Mouse (Mus musculus) kidney, adult 2 months (tissue): ENCODE results near the gene Mcfd2. TPM values are rescaled to one million over a fixed set of nuclear protein-coding genes. Genes with fewer than 3 reads are reported as not detected.

Source experiments
- DNase-seq: peaks from one replicate; pipeline ENCODE4 v3.0.0; 2021
- H3K27ac ChIP-seq: fragments of 200-500 bp; 2 replicates; pipeline ENCODE4 v1.5.1; 2012; ENCODE audit warnings: low read depth, low read length, control low read depth, inconsistent platforms; ENCODE audit not compliant: insufficient read depth
- H3K27me3 ChIP-seq: fragments of 200-500 bp; replicated peaks from 2 replicates; pipeline ENCODE4 v1.6.1; 2012; ENCODE audit warnings: mild to moderate bottlenecking, moderate library complexity, low read length, inconsistent platforms; ENCODE audit not compliant: control insufficient read depth, insufficient read depth
- H3K36me3 ChIP-seq: fragments of 200-500 bp; 2 replicates; pipeline ENCODE4 v1.6.1; 2012; ENCODE audit warnings: mild to moderate bottlenecking, moderate library complexity, low read length, inconsistent platforms; ENCODE audit not compliant: control insufficient read depth, insufficient read depth
- H3K4me1 ChIP-seq: fragments of 200-500 bp; 2 replicates; pipeline ENCODE4 v1.6.1; 2011; ENCODE audit warnings: low read length; ENCODE audit not compliant: control insufficient read depth, insufficient read depth
- H3K4me3 ChIP-seq: fragments of 200-500 bp; 2 replicates; pipeline ENCODE4 v1.5.1; 2011; ENCODE audit warnings: mild to moderate bottlenecking, low read depth, low read length, control low read depth; ENCODE audit not compliant: insufficient read depth
- CTCF ChIP-seq: fragments of 200-500 bp; conservative IDR thresholded peaks from 2 replicates; pipeline ENCODE4 v1.5.1; 2011; ENCODE audit warnings: low read depth, mild to moderate bottlenecking, control low read depth, low read length, moderate library complexity, mixed read lengths; ENCODE audit not compliant: insufficient read depth, insufficient read length
- POLR2A ChIP-seq: fragments of 200-500 bp; IDR thresholded peaks from one replicate; pipeline ENCODE4 v1.6.1; 2011; ENCODE audit warnings: low read depth, low read length, control low read depth
- WGBS: fragments of 180-500 bp; shearing (Covaris S2); methylation state at CpG from one replicate; pipeline ENCODE4 v1.1.7; 2018; 5-methylcytosine and 5-hydroxymethylcytosine counted together
- polyA plus RNA-seq: library from polyadenylated mRNA; depleted of rRNA; stranded (reverse); fragments of >200 nt; gene quantifications from 2 replicates; pipeline ENCODE4 v1.2.3, GENCODE M21; 2012

Gene Mcfd2
- polyA plus RNA-seq, 1 experiment, result 159 TPM

DNA sequence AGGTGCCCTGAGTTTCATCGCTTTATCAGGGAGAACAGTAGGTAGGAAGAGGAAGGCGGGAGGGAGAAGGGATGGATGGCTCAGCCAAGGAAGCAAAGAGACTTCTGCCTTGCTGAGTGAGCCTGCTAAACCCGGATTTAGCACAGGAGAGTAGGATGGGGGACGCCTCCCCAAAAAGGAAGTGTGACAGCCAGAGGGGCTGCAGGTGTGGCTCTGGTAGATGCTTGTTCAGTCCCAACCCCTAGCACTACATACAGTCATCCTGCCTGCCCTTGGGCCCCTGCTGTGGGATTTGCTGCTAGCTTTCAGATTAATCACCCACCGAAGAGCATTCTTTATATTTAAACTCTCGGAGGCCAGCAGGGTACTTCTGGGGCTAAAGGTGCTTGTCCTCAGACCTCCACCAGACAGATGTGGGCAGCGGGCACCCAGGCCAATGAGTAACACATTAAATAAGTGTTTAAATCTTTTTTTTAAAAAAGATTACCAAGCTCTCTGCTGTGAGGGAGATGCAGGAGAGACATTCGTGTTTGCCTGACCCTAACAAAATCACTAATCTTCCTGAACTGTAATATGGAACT, 21.6 kb upstream of the Mcfd2 start:
- TF ChIP-seq POLR2A (no peak), CTCF (no peak)
- H3K4me1 ChIP-seq, result peaks cover 45% of the 10 kb centered on the region
- H3K27ac ChIP-seq, result peak overlapping the region; percentile 28
- 64% methylated on average over 8 of the region's 8 CpGs for WGBS
- no peaks in the 10 kb centered on the region for H3K27me3 ChIP-seq
- H3K4me3 ChIP-seq, result no peak overlapping the region
- peak; percentile 65 for DNase-seq
- H3K36me3 ChIP-seq, result no peaks in the 10 kb centered on the region

DNA sequence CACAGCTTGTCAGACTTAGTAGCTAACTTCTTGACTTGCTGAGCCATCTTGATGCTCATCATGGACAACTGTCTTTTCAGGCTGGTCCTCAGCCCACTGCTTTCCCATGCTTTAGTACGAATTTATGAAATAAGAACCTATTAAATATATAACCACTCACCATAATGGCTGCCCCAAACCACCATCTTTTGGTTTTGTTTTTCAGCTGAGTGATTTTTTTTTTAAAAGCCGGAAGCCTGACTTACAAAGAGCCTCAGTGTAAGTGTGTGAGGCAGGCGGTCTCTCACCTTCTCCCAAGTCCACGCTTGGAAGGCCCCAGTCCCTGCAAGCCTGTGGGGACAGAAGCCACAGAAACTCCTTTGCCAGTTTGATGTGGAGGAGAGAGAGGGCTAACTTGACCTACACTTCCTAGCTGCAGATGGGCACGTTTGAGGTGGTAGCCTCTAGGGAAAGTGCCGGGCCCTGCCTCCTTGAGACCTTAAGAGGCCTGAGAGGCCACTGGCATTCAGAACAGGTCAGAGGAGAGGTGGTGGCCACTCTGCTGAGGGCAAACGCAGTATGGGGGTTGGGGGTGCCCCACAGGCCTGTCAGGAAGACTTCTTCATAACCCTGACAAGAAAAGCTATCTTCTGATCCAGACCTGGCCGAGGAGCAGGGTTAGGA, 20.9 kb upstream of the Mcfd2 start:
- Histone ChIP-seq H3K27ac (peak overlapping the region; percentile 28), H3K4me3 (no peak overlapping the region), H3K36me3 (no peaks in the 10 kb centered on the region), H3K27me3 (no peaks in the 10 kb centered on the region), H3K4me1 (peaks cover 41% of the 10 kb centered on the region)
- WGBS, result 60% methylated on average over 8 of the region's 8 CpGs
- no peak for DNase-seq
- TF ChIP-seq POLR2A, result no peak
- TF ChIP-seq CTCF, result no peak

DNA sequence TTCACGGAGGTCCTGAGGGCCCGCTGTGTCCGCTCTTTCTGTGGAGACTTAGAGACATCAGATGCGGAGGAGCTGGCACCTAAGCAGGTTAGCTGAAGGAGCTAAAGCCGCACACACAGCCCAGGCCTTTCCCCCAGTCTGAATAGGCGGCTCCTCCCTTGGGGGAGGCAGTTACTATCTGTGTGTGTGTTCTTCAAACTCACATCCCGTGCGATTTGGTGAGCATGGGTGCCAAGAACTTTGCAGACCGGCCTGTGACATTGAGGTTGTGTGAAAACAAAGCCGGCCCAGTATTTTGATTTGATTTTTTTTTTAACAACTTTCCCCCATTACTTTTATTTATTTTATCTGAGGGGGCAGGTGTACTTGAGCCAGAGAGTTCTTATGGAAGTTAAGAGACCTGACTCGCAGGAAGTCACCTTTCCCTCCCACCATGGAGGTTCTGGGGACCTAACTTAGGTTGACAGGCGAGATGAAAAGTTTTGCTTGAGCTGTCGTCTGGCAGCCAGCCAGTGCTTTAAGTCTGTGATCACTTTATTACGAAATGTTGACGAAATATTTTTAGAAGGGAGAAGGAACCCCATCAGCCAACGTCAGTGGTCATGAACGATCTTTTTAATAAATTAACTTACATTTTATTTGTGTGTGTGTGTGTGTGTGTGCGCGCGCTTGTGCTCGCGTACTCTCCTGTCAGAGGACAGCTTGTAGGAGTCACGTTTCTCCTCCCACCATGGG, 20.2 kb upstream of the Mcfd2 start:
- 59% methylated on average over 23 of the region's 23 CpGs for WGBS
- DNase-seq, result no peak
- no peaks in the 10 kb centered on the region for H3K27me3 ChIP-seq
- H3K36me3 ChIP-seq, result no peaks in the 10 kb centered on the region
- H3K27ac ChIP-seq, result no peak overlapping the region
- no peak overlapping the region for H3K4me3 ChIP-seq
- TF ChIP-seq POLR2A (no peak), CTCF (no peak)
- peaks cover 40% of the 10 kb centered on the region; the same call in 1 of the 2 replicates for H3K4me1 ChIP-seq

DNA sequence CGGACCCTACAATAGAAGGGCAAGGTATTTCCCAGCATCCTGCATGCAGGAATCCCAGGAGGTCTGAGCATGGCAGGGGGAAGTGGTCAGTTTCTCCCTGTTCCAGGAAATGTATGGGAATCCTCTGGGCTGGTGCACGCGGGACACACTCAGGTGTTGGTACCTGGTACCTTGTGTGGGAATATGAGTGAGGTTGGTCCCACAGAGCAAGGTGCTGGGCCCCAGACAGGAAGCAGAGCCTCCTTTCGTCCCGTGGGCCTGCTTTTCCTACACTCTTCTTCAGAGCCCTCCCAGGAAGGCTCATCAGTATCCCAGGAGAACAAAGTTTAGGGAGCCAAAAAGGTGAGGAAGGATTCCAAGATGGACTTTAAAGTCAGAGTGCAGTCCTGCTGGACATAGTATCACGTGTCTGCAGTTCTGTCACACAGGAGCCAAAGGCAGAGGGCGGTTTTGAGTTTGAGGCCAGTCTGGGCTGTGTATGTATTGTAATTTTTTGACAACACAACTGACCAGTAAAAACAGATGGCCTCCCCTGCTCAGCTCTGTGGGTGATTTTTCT, 18.8 kb upstream of the Mcfd2 start:
- Histone ChIP-seq H3K36me3 (no peaks in the 10 kb centered on the region), H3K27me3 (no peaks in the 10 kb centered on the region), H3K4me1 (peaks cover 38% of the 10 kb centered on the region; the same call in 1 of the 2 replicates), H3K27ac (no peak overlapping the region; the same call in 1 of the 2 replicates), H3K4me3 (peak overlapping the region; percentile 97)
- WGBS, result 57% methylated on average over 7 of the region's 7 CpGs
- DNase-seq, result peak; percentile 76
- TF ChIP-seq POLR2A, result no peak

DNA sequence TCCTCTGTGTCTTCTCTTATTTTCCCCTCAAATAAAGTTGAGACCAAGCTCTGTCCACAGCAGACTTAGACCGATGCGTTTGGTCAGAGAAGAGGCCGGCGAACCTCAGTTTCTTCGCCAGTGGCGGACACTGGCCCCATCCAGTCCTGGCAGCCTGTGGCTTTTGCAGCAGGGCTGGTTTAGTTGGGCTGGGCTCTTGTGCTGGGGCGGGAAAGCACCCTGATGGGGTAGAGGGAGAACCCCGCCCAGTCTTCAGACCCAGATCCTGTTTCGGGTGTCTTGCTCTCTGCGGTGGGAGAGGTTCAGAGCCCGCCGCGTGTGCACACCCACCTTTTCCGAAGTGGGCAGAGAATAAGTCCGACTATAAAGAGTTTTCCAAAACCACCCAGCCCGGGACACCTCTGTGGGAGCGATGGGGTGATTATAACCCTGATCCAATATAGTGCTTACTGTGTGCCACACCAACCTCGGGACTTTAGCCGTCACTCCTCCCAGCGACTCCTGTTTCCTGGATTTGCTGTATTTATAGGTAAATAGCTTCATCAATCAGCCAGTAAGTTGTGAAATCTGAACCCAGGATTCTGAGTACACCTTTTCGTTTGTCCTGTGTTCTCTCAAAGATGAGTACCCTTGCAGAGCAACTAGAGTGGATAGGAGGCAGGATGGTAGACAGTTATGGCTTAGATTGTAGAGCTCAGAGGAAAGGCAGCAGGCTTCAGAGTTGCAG, 18.2 kb upstream of the Mcfd2 start:
- TF ChIP-seq POLR2A (no peak), CTCF (no peak)
- H3K4me3 ChIP-seq, result peak overlapping the region; percentile 97
- DNase-seq, result peak; percentile 58
- peaks cover 33% of the 10 kb centered on the region; the same call in 1 of the 2 replicates for H3K4me1 ChIP-seq
- H3K36me3 ChIP-seq, result no peaks in the 10 kb centered on the region
- no peaks in the 10 kb centered on the region for H3K27me3 ChIP-seq
- peak overlapping the region; percentile 68 for H3K27ac ChIP-seq
- 14% methylated on average over 21 of the region's 21 CpGs for WGBS

DNA sequence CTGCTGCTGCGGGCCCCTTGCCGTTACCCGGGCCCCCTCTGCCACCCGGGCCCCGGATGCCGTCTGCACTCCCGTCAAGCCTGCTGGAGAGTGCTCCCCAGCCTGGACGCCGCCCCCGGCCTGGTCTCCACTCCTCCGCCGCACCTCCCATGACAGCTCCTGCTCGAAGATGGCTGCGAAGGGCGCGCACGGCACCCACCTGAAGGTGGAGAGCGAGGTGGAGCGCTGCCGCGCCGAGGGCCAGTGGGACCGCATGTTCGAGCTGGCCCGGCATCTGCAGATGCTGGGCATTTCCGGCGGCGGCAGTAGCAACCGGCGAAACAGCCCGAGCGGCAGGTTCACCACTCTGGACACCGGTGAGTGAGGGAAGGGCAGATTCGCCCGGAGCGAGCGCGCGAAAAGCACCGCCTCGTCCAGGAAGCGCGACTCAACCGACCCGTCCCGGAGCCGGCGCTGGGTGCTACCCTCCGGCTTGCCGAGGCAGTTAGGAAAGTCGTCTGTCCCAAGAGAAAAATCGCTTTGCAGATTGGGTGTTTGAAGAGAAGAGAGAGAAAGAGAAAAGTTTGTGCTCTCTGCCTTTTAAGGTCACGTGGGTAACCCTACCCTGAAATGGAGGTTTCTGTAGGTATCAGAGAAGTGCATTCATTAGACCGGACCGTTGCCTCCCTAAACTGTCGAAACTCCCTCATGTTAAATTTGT, 17.5 kb upstream of the Mcfd2 start:
- Histone ChIP-seq H3K27ac (peak overlapping the region; percentile 68), H3K4me3 (peak overlapping the region; percentile 97), H3K4me1 (peaks cover 30% of the 10 kb centered on the region; the same call in 1 of the 2 replicates), H3K36me3 (no peaks in the 10 kb centered on the region), H3K27me3 (no peaks in the 10 kb centered on the region)
- under 1% methylated on average over 56 of the region's 56 CpGs for WGBS
- peak; percentile 73 for DNase-seq
- no peak for TF ChIP-seq POLR2A
